Comparison of ENCODE assay signal across 12 mouse cellular contexts in the genomic region with DNA sequence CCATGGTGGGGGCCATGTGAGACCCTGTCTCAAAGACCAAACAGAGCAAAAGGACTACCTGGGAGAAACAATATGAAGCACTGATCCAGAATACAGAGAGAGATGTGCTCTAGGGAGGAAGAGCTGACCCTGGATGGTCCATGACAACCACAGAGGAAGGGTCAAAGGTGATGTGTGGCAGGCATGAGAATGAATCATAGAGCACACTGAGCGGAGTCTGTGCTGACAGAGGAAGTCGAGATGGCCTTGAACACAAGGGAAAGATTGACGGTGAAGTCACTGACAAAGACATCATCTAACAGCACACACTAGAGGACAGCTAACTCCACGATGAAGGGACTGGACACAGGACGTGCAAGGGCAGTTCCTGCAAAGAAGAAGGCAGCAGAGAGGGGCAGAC.
"Had no signal": no experiment of that assay in that cellular context is flagged by ENCODE, and none has a peak within 500 bp of the region (broad histone marks: within the 10 kb centered on the region; RNA-seq: fewer than 3 reads in every experiment).

No protein-coding gene starts in this region.

- DNase-seq: lung, adult 18-20 months; lung, embryonic 14.5 days; lung, postnatal 10 days; lung, postnatal 4 days; midbrain, embryonic 14.5 days; retina, postnatal 1 day; right cerebral cortex, adult 18-20 months; right cerebral cortex, postnatal 25 days; right cerebral cortex, postnatal 4 days; thymus, adult 2 months; thymus, postnatal 14 days; thymus, postnatal 36 days had no signal
